Mouse (Mus musculus) lung, adult 2 months (tissue): Measurements from ENCODE around the gene Ak6.

Source experiments
- CTCF ChIP-seq: fragments of 200-500 bp; IDR thresholded peaks from 2 replicates; pipeline ENCODE4 v1.5.1; 2011; ENCODE audit warnings: mild to moderate bottlenecking, low read length, control low read depth; ENCODE audit not compliant: insufficient read depth
- POLR2A ChIP-seq: fragments of 200-500 bp; IDR thresholded peaks from 2 replicates; pipeline ENCODE4 v1.6.1; 2011; ENCODE audit warnings: low read depth, mild to moderate bottlenecking, control low read depth, low read length, borderline replicate concordance; ENCODE audit errors: extremely low read depth

- TF ChIP-seq POLR2A, result no peak
- TF ChIP-seq CTCF, result no peak
Measured at GRCm38 (mm10) chr13:100651439-100652186, 834 bp downstream of the Ak6 start, which contains the start of gene Taf9.
